In genomic region chr11:44892814-44893521, GRCm38 (mm10) we compare ENCODE assay signal across 9 mouse cellular contexts.
DNase-seq lines count a peak whose midpoint lies in the region; ATAC-seq and TF ChIP-seq lines count a peak whose summit lies in the region.
"Had no signal": no experiment of that assay in that cellular context is flagged by ENCODE, and none has a peak within 500 bp of the region (broad histone marks: within the 10 kb centered on the region; RNA-seq: fewer than 3 reads in every experiment).

No protein-coding gene starts in this region.

- H3K4me3 ChIP-seq in heart, embryonic 15.5 days: no peak overlapping the region
- H3K4me3 ChIP-seq in midbrain, embryonic 15.5 days: peak overlapping the region; percentile 28
- H3K4me3 ChIP-seq in thymus, adult 2 months (ENCODE audit: control insufficient read depth, insufficient read depth, low read length): peak overlapping the region; percentile 33

- H3K27me3 ChIP-seq in heart, embryonic 15.5 days: no peaks in the 10 kb centered on the region
- no peaks in the 10 kb centered on the region for H3K27me3 ChIP-seq in midbrain, embryonic 15.5 days (replicated peaks)
- H3K27me3 ChIP-seq in thymus, adult 2 months (ENCODE audit: control insufficient read depth, insufficient read depth, low read length): no peaks in the 10 kb centered on the region

- H3K9me3 ChIP-seq in heart, embryonic 15.5 days (replicated peaks): no peaks in the 10 kb centered on the region
- no peaks in the 10 kb centered on the region for H3K9me3 ChIP-seq in midbrain, embryonic 15.5 days

- H3K27ac ChIP-seq in heart, embryonic 15.5 days: peak overlapping the region; percentile 22; the same call in 1 of the 2 replicates
- 0 out of 2 replicates have a peak overlapping the region, but pooled peaks have one; percentile 41 for H3K27ac ChIP-seq in midbrain, embryonic 15.5 days
- peak overlapping the region; percentile 65 for H3K27ac ChIP-seq in thymus, adult 2 months (ENCODE audit: control insufficient read depth, insufficient read depth, low read length)
- H3K27ac ChIP-seq: kidney, postnatal 0 days had no signal

- no peak for TF ChIP-seq POLR2A in thymus, adult 2 months (IDR thresholded peaks at IDR 0.05; ENCODE audit: control insufficient read depth, extremely low read depth, insufficient read depth, low read length, poor library complexity)

- peak overlapping the region; percentile 17; the same call in 1 of the 2 replicates for H3K4me2 ChIP-seq in heart, embryonic 15.5 days
- H3K4me2 ChIP-seq in midbrain, embryonic 15.5 days: peak overlapping the region; percentile 40

- H3K9ac ChIP-seq in heart, embryonic 15.5 days: no peak overlapping the region
- H3K9ac ChIP-seq in midbrain, embryonic 15.5 days: no peak overlapping the region

- no peak for TF ChIP-seq CTCF in thymus, adult 2 months (IDR thresholded peaks at IDR 0.05; ENCODE audit: borderline replicate concordance, control insufficient read depth, extremely low read depth, insufficient read depth, low read length, poor library complexity)

- peak; percentile 94 for DNase-seq in heart, adult 11 months
- DNase-seq in heart, postnatal 25 days (ENCODE audit: low spot score): no peak
- DNase-seq in kidney, postnatal 4 days: peak; percentile 34 to 53
- peak; percentile 82 for DNase-seq in thymus, adult 2 months
- no peak for DNase-seq in layer of hippocampus, postnatal 25 days (ENCODE audit: extremely low spot score in 1 of 2, low spot score in 1 of 2)
- no peak for DNase-seq in gastrocnemius, adult 18-20 months (ENCODE audit: low spot score)

- intact Hi-C loops in heart, postnatal 25 days (cut with DNase I): loop anchor here (5.0 kb wide), 1 partner anchor 114 kb away; no protein-coding TSS in a partner anchor

- 55% methylated on average over 18 of the region's 18 CpGs for WGBS in heart, embryonic 15.5 days
- WGBS in midbrain, embryonic 15.5 days: 28% methylated on average over 18 of the region's 18 CpGs
- 22% methylated on average over 18 of the region's 18 CpGs for WGBS in thymus, adult 2 months

- no peaks in the 10 kb centered on the region for H3K36me3 ChIP-seq in heart, embryonic 15.5 days
- H3K36me3 ChIP-seq in midbrain, embryonic 15.5 days (replicated peaks): no peaks in the 10 kb centered on the region; the same call in 1 of the 2 replicates
- no peaks in the 10 kb centered on the region for H3K36me3 ChIP-seq in thymus, adult 2 months (ENCODE audit: control insufficient read depth, insufficient read depth, low read length)

- ATAC-seq in heart, embryonic 15.5 days (replicated peaks; ENCODE audit: insufficient number of reproducible peaks, insufficient read depth, low FRiP score, low read depth): no peak
- ATAC-seq in midbrain, embryonic 15.5 days (replicated peaks): peak; percentile 79

- H3K4me1 ChIP-seq in heart, embryonic 15.5 days (replicated peaks): peaks cover 11% of the 10 kb centered on the region
- H3K4me1 ChIP-seq in midbrain, embryonic 15.5 days: peaks cover 14% of the 10 kb centered on the region
- peaks cover 6% of the 10 kb centered on the region for H3K4me1 ChIP-seq in thymus, adult 2 months (replicated peaks; ENCODE audit: control insufficient read depth, insufficient read depth, low read length)

Comparison
In these comparisons a context has a peak if more than half of its experiments do, and no peak if none do; other contexts are left out.
1. DNase-seq: peak in heart, adult 11 months (single experiment), kidney, postnatal 4 days (2 of 2) and thymus, adult 2 months (single experiment); none in heart, postnatal 25 days (single experiment), layer of hippocampus, postnatal 25 days (0 of 2) and gastrocnemius, adult 18-20 months (single experiment).
2. Peak in every context shown above with its lines, with median percentiles within 50 percentile points of each other: H3K27ac ChIP-seq.